Mouse (Mus musculus): ENCODE data around the gene Cox8b. TPM values are rescaled to one million over a fixed set of nuclear protein-coding genes. Genes with fewer than 3 reads are reported as not detected.

Gene Cox8b
- polyA plus RNA-seq, 1 experiment: 188 TPM

- TF ChIP-seq CTCF (conservative IDR thresholded peaks at IDR 0.05; ENCODE audit: insufficient read depth, insufficient read length, low read depth, low read length) (no peak), POLR2A (IDR thresholded peaks at IDR 0.05; ENCODE audit: low read depth, low read length) (no peak)
- 61% methylated on average over 8 of the region's 8 CpGs for WGBS
- no peaks in the 10 kb centered on the region for H3K36me3 ChIP-seq (ENCODE audit: control insufficient read depth, insufficient read depth, low read length)
- peaks cover 12% of the 10 kb centered on the region; the same call in 1 of the 2 replicates for H3K4me1 ChIP-seq (ENCODE audit: control insufficient read depth, insufficient read depth, low read length)
- peak overlapping the region; percentile 90 for H3K27ac ChIP-seq (ENCODE audit: insufficient read depth, low read depth, low read length)
- no peak overlapping the region for H3K4me3 ChIP-seq (ENCODE audit: insufficient read depth, low read depth, low read length)
- DNase-seq: peak; percentile 91
- no peaks in the 10 kb centered on the region for H3K27me3 ChIP-seq (replicated peaks; ENCODE audit: control insufficient read depth, insufficient read depth, low read length)
Observed at GRCm38 (mm10) chr7:140914031-140914690, 13.9 kb upstream of the Cox8b start.

DNA sequence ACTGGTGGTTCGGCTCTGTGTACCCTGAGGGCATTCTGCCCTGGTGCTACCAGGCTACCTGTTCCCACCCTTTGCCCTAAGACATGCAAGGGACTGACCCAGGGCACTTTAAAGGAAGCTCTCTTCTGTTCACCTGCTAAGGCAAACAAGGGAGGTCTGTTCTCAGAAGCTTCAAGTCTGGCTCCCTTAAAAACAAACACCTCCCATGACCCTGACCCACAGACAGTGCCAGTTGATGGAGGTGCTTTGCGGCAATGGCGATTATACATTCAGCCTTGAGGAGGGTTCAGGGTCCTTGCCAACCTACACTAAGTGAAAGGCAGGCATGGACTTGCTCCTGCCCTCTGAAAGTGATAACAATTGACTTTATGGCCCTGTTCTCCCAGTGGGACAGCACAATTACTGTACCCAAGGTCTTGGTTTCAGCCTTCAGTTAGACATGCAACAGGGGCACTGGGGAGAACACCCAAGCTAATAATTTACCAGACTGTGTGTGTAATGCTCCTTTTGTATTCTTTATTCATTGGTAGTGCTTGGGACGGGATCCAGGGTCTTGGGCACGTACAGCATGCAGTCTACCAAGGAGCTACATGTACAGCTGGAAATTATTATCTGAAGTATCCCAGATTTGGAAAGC lies 12.7 kb upstream of the Cox8b start:
- Histone ChIP-seq H3K27ac (ENCODE audit: insufficient read depth, low read depth, low read length) (peak overlapping the region; percentile 77), H3K4me1 (ENCODE audit: control insufficient read depth, insufficient read depth, low read length) (peaks cover 12% of the 10 kb centered on the region; the same call in 1 of the 2 replicates), H3K27me3 (replicated peaks; ENCODE audit: control insufficient read depth, insufficient read depth, low read length) (no peaks in the 10 kb centered on the region), H3K36me3 (ENCODE audit: control insufficient read depth, insufficient read depth, low read length) (no peaks in the 10 kb centered on the region), H3K4me3 (ENCODE audit: insufficient read depth, low read depth, low read length) (no peak overlapping the region)
- TF ChIP-seq CTCF (conservative IDR thresholded peaks at IDR 0.05; ENCODE audit: insufficient read depth, insufficient read length, low read depth, low read length) (no peak), POLR2A (IDR thresholded peaks at IDR 0.05; ENCODE audit: low read depth, low read length) (no peak)
- 28% methylated on average over 5 of the region's 5 CpGs for WGBS
- peak; percentile 88 for DNase-seq

GRCm38 (mm10) chr7:140912293-140912692 lies 12.0 kb upstream of the Cox8b start:
- Histone ChIP-seq H3K36me3 (ENCODE audit: control insufficient read depth, insufficient read depth, low read length) (no peaks in the 10 kb centered on the region), H3K4me1 (ENCODE audit: control insufficient read depth, insufficient read depth, low read length) (peaks cover 12% of the 10 kb centered on the region; the same call in 1 of the 2 replicates), H3K27ac (ENCODE audit: insufficient read depth, low read depth, low read length) (peak overlapping the region; percentile 77), H3K4me3 (ENCODE audit: insufficient read depth, low read depth, low read length) (no peak overlapping the region), H3K27me3 (replicated peaks; ENCODE audit: control insufficient read depth, insufficient read depth, low read length) (no peaks in the 10 kb centered on the region)
- 59% methylated on average over 3 of the region's 3 CpGs for WGBS
- no peak for DNase-seq
- no peak for TF ChIP-seq CTCF (conservative IDR thresholded peaks at IDR 0.05; ENCODE audit: insufficient read depth, insufficient read length, low read depth, low read length)
- TF ChIP-seq POLR2A (IDR thresholded peaks at IDR 0.05; ENCODE audit: low read depth, low read length): no peak

GRCm38 (mm10) chr7:140908634-140909107 lies 8.4 kb upstream of the Cox8b start:
- no peaks in the 10 kb centered on the region for H3K27me3 ChIP-seq (replicated peaks; ENCODE audit: control insufficient read depth, insufficient read depth, low read length)
- H3K36me3 ChIP-seq (ENCODE audit: control insufficient read depth, insufficient read depth, low read length): no peaks in the 10 kb centered on the region
- peak; percentile 94 for DNase-seq
- 1% methylated on average over 19 of the region's 19 CpGs for WGBS
- H3K4me1 ChIP-seq (ENCODE audit: control insufficient read depth, insufficient read depth, low read length): peaks cover 8% of the 10 kb centered on the region; the same call in 1 of the 2 replicates
- H3K27ac ChIP-seq (ENCODE audit: insufficient read depth, low read depth, low read length): peak overlapping the region; percentile 6; the same call in 1 of the 2 replicates
- H3K4me3 ChIP-seq (ENCODE audit: insufficient read depth, low read depth, low read length): peak overlapping the region; percentile 30
- peak; percentile 91 for TF ChIP-seq CTCF (conservative IDR thresholded peaks at IDR 0.05; ENCODE audit: insufficient read depth, insufficient read length, low read depth, low read length)
- no peak for TF ChIP-seq POLR2A (IDR thresholded peaks at IDR 0.05; ENCODE audit: low read depth, low read length)

GRCm38 (mm10) chr7:140908181-140908580 lies 7.9 kb upstream of the Cox8b start:
- 42% methylated on average over 7 of the region's 7 CpGs for WGBS
- H3K27ac ChIP-seq (ENCODE audit: insufficient read depth, low read depth, low read length): no peak overlapping the region; the same call in 1 of the 2 replicates
- no peaks in the 10 kb centered on the region for H3K36me3 ChIP-seq (ENCODE audit: control insufficient read depth, insufficient read depth, low read length)
- no peak for TF ChIP-seq CTCF (conservative IDR thresholded peaks at IDR 0.05; ENCODE audit: insufficient read depth, insufficient read length, low read depth, low read length)
- no peak overlapping the region for H3K4me3 ChIP-seq (ENCODE audit: insufficient read depth, low read depth, low read length)
- H3K4me1 ChIP-seq (ENCODE audit: control insufficient read depth, insufficient read depth, low read length): peaks cover 8% of the 10 kb centered on the region; the same call in 1 of the 2 replicates
- no peak for DNase-seq
- H3K27me3 ChIP-seq (replicated peaks; ENCODE audit: control insufficient read depth, insufficient read depth, low read length): no peaks in the 10 kb centered on the region

GRCm38 (mm10) chr7:140907697-140908096 lies 7.5 kb upstream of the Cox8b start:
- H3K27me3 ChIP-seq (replicated peaks; ENCODE audit: control insufficient read depth, insufficient read depth, low read length): no peaks in the 10 kb centered on the region
- no peaks in the 10 kb centered on the region for H3K36me3 ChIP-seq (ENCODE audit: control insufficient read depth, insufficient read depth, low read length)
- DNase-seq: peak; percentile 30
- H3K4me1 ChIP-seq (ENCODE audit: control insufficient read depth, insufficient read depth, low read length): peaks cover 8% of the 10 kb centered on the region; the same call in 1 of the 2 replicates
- no peak overlapping the region for H3K27ac ChIP-seq (ENCODE audit: insufficient read depth, low read depth, low read length)
- 83% methylated on average over 7 of the region's 7 CpGs for WGBS
- no peak overlapping the region for H3K4me3 ChIP-seq (ENCODE audit: insufficient read depth, low read depth, low read length)
- TF ChIP-seq CTCF (conservative IDR thresholded peaks at IDR 0.05; ENCODE audit: insufficient read depth, insufficient read length, low read depth, low read length) (0 out of 2 replicates have a peak, but pooled peaks have one; percentile 7), POLR2A (IDR thresholded peaks at IDR 0.05; ENCODE audit: low read depth, low read length) (no peak)

DNA sequence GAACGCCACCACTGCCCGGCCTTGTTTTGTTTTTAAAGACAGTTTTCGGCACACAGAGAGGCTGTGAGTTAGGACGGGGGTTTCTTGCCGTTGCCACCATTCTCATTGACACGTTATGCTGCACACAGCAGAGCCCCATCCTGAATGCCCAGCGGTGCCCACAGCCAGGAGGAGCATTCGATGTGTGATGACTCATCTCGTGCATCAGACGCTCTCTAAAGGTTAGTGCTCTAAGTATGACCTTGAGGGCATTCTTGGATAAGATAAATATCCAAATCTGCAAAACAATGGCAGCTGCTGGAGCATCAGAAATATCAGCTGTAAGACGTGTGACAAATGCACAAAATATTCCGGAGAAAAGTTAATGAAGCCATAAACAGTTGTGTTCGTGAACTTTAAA lies 6.9 kb upstream of the Cox8b start:
- WGBS: 59% methylated on average over 13 of the region's 13 CpGs
- TF ChIP-seq CTCF (conservative IDR thresholded peaks at IDR 0.05; ENCODE audit: insufficient read depth, insufficient read length, low read depth, low read length): no peak
- TF ChIP-seq POLR2A (IDR thresholded peaks at IDR 0.05; ENCODE audit: low read depth, low read length): no peak
- H3K27me3 ChIP-seq (replicated peaks; ENCODE audit: control insufficient read depth, insufficient read depth, low read length): no peaks in the 10 kb centered on the region
- DNase-seq: no peak
- H3K4me1 ChIP-seq (ENCODE audit: control insufficient read depth, insufficient read depth, low read length): peaks cover 3% of the 10 kb centered on the region; the same call in 1 of the 2 replicates
- H3K27ac ChIP-seq (ENCODE audit: insufficient read depth, low read depth, low read length): peak overlapping the region; percentile 87
- peak overlapping the region; percentile 48 for H3K4me3 ChIP-seq (ENCODE audit: insufficient read depth, low read depth, low read length)
- H3K36me3 ChIP-seq (ENCODE audit: control insufficient read depth, insufficient read depth, low read length): no peaks in the 10 kb centered on the region

All from kidney, adult 2 months (tissue).